Mouse (Mus musculus) hindbrain, embryonic 15.5 days (tissue): ENCODE measurements around the gene Nfkb1. TPM values are rescaled to one million over a fixed set of nuclear protein-coding genes. Genes with fewer than 3 reads are reported as not detected.

Experiments used
- ATAC-seq: fragments of 200-750 bp; cut with Nextera tagmentation; 2 replicates; pipeline ENCODE4 v1.8.0; 2017; ENCODE audit warnings: low read depth, moderate number of reproducible peaks, moderate TSS enrichment; ENCODE audit not compliant: low FRiP score
- H3K27ac ChIP-seq: fragments of 300-500 bp; sonication (generic); replicated peaks from 2 replicates; pipeline ENCODE4 v1.5.1; 2015; ENCODE audit warnings: mild to moderate bottlenecking, inconsistent platforms
- H3K27me3 ChIP-seq: fragments of 300-500 bp; sonication (generic); 2 replicates; pipeline ENCODE4 v1.6.1; 2015; ENCODE audit warnings: control low read depth, inconsistent platforms
- H3K36me3 ChIP-seq: fragments of 300-500 bp; sonication (generic); 2 replicates; pipeline ENCODE4 v1.6.1; 2015; ENCODE audit warnings: control low read depth, inconsistent platforms
- H3K4me1 ChIP-seq: fragments of 300-500 bp; sonication (generic); replicated peaks from 2 replicates; pipeline ENCODE4 v1.6.1; 2015; ENCODE audit warnings: control low read depth, inconsistent platforms
- H3K4me2 ChIP-seq: fragments of 300-500 bp; sonication (generic); 2 replicates; pipeline ENCODE4 v1.6.1; 2015; ENCODE audit warnings: moderate library complexity, mild to moderate bottlenecking, inconsistent platforms
- H3K4me3 ChIP-seq: fragments of 300-500 bp; sonication (generic); 2 replicates; pipeline ENCODE4 v1.5.1; 2015; ENCODE audit warnings: mild to moderate bottlenecking, inconsistent platforms
- H3K9ac ChIP-seq: fragments of 300-500 bp; sonication (generic); 2 replicates; pipeline ENCODE4 v1.6.1; 2015; ENCODE audit warnings: inconsistent platforms
- H3K9me3 ChIP-seq: fragments of 300-500 bp; sonication (generic); 2 replicates; pipeline ENCODE4 v1.6.1; 2016; ENCODE audit warnings: control low read depth, inconsistent platforms
- WGBS: fragments of 180-500 bp; shearing (Covaris S2); methylation state at CpG from one replicate; pipeline ENCODE4 v1.1.7; 2015; 5-methylcytosine and 5-hydroxymethylcytosine counted together
- polyA plus RNA-seq: library from polyadenylated mRNA; unstranded; fragments of >200 nt; fragmentation: Nextera tagmentation; extraction: Ambion mirVana; gene quantifications from 2 replicates; pipeline ENCODE4 v1.2.1, GENCODE M21; 2015

The Nfkb1 gene
- polyA plus RNA-seq, 1 experiment from 2014 or later: 8.4 TPM

DNA sequence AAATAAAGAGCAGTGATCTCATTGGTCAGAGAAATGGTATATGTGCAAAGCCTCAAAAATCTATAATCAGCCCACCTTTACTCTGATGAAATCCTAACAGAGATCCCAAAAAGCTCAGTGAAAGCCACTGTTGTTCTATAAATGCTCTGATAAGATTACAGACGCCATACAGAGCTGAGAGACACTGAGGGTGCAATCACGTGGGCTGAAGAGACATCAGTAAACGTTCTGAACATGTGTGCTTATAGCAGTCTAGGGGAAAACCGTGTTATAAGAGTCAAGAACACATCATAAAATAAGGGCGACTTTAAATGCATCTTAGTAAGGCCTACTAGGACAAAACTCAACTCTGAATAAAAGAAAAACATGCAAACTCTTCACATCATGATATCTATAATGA, 14.3 kb downstream of the Nfkb1 start:
- Histone ChIP-seq H3K27me3 (no peaks in the 10 kb centered on the region), H3K9ac (no peak overlapping the region), H3K9me3 (no peaks in the 10 kb centered on the region), H3K4me2 (no peak overlapping the region), H3K36me3 (no peaks in the 10 kb centered on the region), H3K4me3 (no peak overlapping the region), H3K4me1 (peaks cover 36% of the 10 kb centered on the region), H3K27ac (no peak overlapping the region)
- ATAC-seq: no peak
- 84% methylated on average over 5 of the region's 5 CpGs for WGBS

DNA sequence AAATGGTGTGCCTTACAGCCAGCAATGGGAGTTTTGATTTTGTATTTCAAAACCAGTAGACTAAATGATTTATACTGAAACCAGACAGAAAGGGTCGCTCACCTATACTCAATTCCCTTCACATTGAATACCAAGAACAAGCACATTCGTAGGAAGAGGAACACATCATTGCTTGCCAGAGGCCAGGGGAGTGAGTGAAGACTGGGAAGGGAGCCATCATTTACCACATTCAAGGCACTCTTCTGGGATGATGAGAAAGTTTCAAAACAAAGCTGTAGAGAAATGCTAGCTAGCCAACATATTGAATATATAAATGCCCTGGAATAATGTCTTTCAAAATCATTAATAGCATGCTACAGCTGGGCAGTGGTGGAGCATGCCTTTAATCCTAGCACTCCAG, 15.0 kb downstream of the Nfkb1 start:
- Histone ChIP-seq H3K27ac (no peak overlapping the region), H3K36me3 (no peaks in the 10 kb centered on the region), H3K9ac (no peak overlapping the region), H3K27me3 (no peaks in the 10 kb centered on the region), H3K4me3 (no peak overlapping the region), H3K4me1 (peaks cover 36% of the 10 kb centered on the region), H3K4me2 (no peak overlapping the region), H3K9me3 (no peaks in the 10 kb centered on the region)
- no peak for ATAC-seq
- 78% methylated on average over 2 of the region's 2 CpGs for WGBS

DNA sequence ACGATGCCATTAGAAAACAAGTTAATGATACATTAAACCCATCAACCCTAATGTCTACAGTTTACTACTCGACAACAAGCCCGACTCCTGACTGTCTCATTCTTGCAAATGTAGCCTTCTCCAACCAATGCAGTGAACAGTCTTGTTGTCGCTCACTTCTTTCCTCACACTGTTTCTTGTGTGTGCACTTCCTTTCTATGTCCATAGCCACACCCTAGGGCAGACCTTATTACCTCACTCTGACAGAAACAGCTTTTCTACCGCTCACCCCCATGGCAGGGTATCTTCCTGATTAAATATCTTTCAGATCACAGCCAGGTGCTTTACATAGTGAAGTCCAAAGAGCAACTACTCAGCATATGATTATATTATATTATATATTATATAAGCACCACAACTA, 15.9 kb downstream of the Nfkb1 start:
- ATAC-seq: peak; percentile 27
- H3K4me2 ChIP-seq: 0 out of 2 replicates have a peak overlapping the region, but pooled peaks have one; percentile 13
- H3K4me1 ChIP-seq: peaks cover 36% of the 10 kb centered on the region
- no peak overlapping the region for H3K9ac ChIP-seq
- H3K9me3 ChIP-seq: no peaks in the 10 kb centered on the region
- H3K36me3 ChIP-seq: no peaks in the 10 kb centered on the region
- H3K27me3 ChIP-seq: no peaks in the 10 kb centered on the region
- no peak overlapping the region for H3K4me3 ChIP-seq
- no peak overlapping the region for H3K27ac ChIP-seq
- 65% methylated on average over 5 of the region's 5 CpGs for WGBS

DNA sequence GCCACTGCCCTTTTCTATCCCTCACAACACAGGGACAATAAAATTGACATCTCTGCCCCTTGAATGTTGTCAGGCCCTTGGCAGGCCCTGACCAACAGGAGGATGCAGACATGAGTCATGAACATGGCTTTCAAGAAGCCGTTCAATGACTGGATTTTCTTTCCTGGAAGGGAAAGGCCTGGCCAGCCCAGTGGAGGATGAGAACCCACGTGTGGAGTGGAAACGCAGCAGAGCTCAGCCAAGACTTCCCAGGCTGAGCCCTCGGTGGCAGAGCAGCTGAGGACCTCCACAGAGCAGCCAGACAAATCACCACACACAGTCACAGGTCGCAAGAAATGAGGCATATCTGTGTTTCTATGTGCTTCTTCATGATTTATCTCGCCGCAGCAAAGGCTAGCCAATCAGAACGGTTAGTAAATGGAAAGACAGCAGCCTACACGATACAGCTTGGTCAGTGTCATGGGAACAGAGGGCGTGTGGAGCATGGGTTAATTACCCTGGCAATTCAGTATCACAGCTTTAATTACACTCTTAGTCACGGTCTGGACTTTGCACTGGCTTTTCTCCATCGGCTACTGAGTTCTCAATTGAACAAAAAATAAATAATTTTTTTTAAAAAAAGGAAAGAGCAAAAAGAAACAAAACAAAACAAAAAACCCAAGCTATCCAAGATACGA, 16.5 kb downstream of the Nfkb1 start:
- Histone ChIP-seq H3K9ac (no peak overlapping the region), H3K27me3 (no peaks in the 10 kb centered on the region), H3K4me2 (peak overlapping the region; percentile 13; the same call in 1 of the 2 replicates), H3K27ac (peak overlapping the region; percentile 55), H3K9me3 (no peaks in the 10 kb centered on the region), H3K4me1 (peaks cover 36% of the 10 kb centered on the region), H3K4me3 (no peak overlapping the region), H3K36me3 (no peaks in the 10 kb centered on the region)
- ATAC-seq: peak; percentile 79
- 30% methylated on average over 13 of the region's 13 CpGs for WGBS

DNA sequence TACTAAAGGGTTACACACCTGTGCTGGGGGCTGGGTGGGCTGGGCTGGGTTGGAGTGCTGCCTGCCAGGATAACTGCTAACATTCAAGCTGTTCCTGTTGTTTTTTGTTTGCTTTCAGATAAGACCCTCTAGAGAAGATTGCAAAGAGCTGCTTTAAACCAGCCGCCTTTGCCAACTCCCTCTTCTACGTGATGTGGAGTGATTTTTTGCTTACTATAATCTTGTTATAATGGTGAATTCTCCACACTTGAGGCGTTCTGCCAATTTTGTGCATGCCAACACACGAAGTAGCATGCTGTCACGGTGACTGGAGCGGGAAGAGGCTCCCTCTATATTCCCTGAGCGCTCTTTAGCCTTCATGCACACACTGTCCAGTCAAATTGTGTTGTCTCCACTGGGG, 17.7 kb downstream of the Nfkb1 start:
- Histone ChIP-seq H3K9me3 (no peaks in the 10 kb centered on the region), H3K4me1 (peaks cover 36% of the 10 kb centered on the region), H3K9ac (no peak overlapping the region), H3K27ac (peak overlapping the region; percentile 55), H3K4me3 (no peak overlapping the region), H3K4me2 (peak overlapping the region; percentile 9; the same call in 1 of the 2 replicates), H3K36me3 (no peaks in the 10 kb centered on the region), H3K27me3 (no peaks in the 10 kb centered on the region)
- 29% methylated on average over 7 of the region's 7 CpGs for WGBS
- ATAC-seq: no peak

DNA sequence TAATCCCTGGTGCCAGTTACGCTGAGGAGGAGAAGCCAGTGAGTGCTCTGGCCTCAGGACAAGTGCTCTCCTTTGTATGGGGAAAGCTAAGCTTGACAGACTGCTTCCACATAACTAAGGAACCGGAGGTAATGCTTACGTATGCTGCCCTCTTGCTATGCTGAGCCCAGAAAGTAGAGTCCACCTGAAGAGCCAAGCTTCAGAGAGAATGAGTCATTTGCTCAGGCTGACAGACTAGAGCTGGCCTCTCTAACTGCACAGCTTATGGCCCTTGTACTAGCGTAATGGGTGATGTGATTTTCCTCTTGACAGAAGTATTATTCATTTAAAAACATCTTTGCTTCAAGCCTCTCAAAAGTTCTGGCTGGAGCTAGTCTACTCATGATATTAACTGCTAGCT, 18.3 kb downstream of the Nfkb1 start:
- no peaks in the 10 kb centered on the region for H3K9me3 ChIP-seq
- WGBS: 88% methylated on average over 4 of the region's 4 CpGs
- H3K9ac ChIP-seq: no peak overlapping the region
- peaks cover 36% of the 10 kb centered on the region for H3K4me1 ChIP-seq
- H3K4me2 ChIP-seq: no peak overlapping the region
- no peaks in the 10 kb centered on the region for H3K27me3 ChIP-seq
- H3K36me3 ChIP-seq: no peaks in the 10 kb centered on the region
- no peak overlapping the region for H3K4me3 ChIP-seq
- no peak for ATAC-seq
- H3K27ac ChIP-seq: 0 out of 2 replicates have a peak overlapping the region, but pooled peaks have one; percentile 4

DNA sequence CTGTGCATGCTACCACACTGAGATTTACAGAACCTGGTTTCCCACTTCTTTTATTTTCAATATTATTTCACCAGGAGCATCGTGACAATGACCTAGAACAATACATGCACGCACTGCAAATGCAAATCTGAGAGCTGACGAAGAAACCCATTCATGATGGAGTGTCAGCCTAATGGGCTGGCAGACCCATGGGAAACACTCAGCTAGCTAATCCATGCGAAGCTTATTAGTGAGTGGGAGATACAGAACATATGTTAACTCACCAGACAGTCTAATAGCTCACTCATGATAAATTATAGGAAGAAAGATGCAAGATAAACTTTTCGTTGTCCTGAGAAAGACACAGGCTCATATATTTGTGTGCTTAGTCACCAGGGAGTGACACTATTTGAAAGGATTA, 19.2 kb downstream of the Nfkb1 start:
- Histone ChIP-seq H3K4me3 (no peak overlapping the region), H3K36me3 (no peaks in the 10 kb centered on the region), H3K9ac (no peak overlapping the region), H3K4me1 (peaks cover 36% of the 10 kb centered on the region), H3K9me3 (no peaks in the 10 kb centered on the region), H3K27me3 (no peaks in the 10 kb centered on the region), H3K4me2 (no peak overlapping the region), H3K27ac (no peak overlapping the region)
- WGBS: 38% methylated on average over 5 of the region's 5 CpGs
- ATAC-seq: no peak

DNA sequence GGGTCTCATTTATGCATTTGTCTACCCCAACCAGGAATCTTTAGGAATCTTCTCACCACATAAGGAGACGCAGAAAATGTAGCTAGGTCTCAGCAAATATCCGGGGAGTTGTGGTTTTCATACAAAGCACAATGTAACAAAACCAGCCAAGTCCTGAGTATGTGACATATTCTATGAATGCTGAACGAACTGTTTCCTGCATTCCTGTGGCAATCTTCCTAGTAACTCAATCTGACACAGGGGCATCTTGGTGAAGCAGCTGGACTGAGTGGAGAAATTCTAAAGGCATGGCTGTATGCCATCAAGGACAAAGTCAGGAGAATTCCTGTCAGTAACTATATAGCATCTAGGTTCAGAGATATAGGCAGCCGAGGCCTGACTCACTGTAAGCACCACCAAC, 20.5 kb downstream of the Nfkb1 start:
- no peak overlapping the region for H3K27ac ChIP-seq
- no peaks in the 10 kb centered on the region for H3K36me3 ChIP-seq
- no peak overlapping the region for H3K9ac ChIP-seq
- no peaks in the 10 kb centered on the region for H3K27me3 ChIP-seq
- H3K4me2 ChIP-seq: no peak overlapping the region
- no peak overlapping the region for H3K4me3 ChIP-seq
- H3K4me1 ChIP-seq: peaks cover 36% of the 10 kb centered on the region
- no peak for ATAC-seq
- no peaks in the 10 kb centered on the region for H3K9me3 ChIP-seq
- WGBS: 63% methylated on average over 4 of the region's 4 CpGs

DNA sequence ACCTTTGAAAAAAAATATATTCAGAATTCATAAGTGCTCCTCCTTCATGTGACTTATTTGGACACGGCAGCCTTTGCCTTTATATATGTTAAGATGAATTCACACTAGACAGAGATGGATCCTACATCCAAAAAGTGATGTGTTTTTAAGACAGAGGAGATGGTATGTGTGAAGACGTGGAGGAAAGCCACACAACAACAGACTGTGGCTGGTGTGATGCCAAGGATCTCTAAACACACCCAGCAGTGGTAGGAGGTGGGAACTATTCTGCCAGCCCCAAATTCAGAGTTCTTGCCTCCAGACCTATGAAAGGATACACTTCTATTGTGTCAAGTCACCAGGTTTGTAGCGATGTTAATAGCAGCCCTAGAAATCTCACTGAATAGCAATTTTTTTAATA, 24.3 kb downstream of the Nfkb1 start:
- no peak overlapping the region for H3K27ac ChIP-seq
- WGBS: 87% methylated on average over 3 of the region's 3 CpGs

DNA sequence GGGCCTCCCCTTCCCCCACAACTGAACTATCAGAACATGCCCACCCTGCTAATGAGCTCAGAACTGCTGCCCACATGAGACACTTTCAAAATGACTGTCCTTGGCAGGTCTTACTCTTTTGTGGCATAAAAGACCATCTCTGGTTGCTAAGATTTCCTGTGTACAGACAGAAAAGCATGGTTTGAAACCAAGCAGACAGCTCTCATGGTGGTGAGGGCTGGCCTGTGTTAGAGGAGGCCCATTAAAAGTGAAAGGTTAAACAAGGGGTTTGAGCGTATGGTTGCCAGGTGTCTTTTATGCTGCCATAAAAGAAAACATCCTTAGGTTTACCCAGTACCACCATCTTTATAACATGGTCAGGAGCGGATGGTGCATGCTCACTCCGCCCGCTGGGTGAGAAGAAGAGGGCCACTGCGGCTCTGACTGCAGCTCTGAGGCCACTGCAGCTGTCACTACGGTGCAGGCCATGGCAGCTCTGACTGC, 25.5 kb downstream of the Nfkb1 start:
- Histone ChIP-seq H3K9ac (no peak overlapping the region), H3K4me2 (no peak overlapping the region), H3K27me3 (no peaks in the 10 kb centered on the region), H3K4me3 (no peak overlapping the region), H3K9me3 (no peaks in the 10 kb centered on the region), H3K4me1 (no peaks in the 10 kb centered on the region), H3K27ac (0 out of 2 replicates have a peak overlapping the region, but pooled peaks have one; percentile 2), H3K36me3 (no peaks in the 10 kb centered on the region; the same call in 1 of the 2 replicates)
- peak; percentile 72 for ATAC-seq
- WGBS: 74% methylated on average over 6 of the region's 6 CpGs

More for the DNA sequence above, 24.3 kb downstream of the Nfkb1 start:
- ATAC-seq: no peak
- H3K4me2 ChIP-seq: no peak overlapping the region
- H3K4me3 ChIP-seq: no peak overlapping the region
- no peaks in the 10 kb centered on the region for H3K4me1 ChIP-seq
- no peak overlapping the region for H3K9ac ChIP-seq
- H3K9me3 ChIP-seq: no peaks in the 10 kb centered on the region
- no peaks in the 10 kb centered on the region; the same call in 1 of the 2 replicates for H3K36me3 ChIP-seq
- no peaks in the 10 kb centered on the region for H3K27me3 ChIP-seq

DNA sequence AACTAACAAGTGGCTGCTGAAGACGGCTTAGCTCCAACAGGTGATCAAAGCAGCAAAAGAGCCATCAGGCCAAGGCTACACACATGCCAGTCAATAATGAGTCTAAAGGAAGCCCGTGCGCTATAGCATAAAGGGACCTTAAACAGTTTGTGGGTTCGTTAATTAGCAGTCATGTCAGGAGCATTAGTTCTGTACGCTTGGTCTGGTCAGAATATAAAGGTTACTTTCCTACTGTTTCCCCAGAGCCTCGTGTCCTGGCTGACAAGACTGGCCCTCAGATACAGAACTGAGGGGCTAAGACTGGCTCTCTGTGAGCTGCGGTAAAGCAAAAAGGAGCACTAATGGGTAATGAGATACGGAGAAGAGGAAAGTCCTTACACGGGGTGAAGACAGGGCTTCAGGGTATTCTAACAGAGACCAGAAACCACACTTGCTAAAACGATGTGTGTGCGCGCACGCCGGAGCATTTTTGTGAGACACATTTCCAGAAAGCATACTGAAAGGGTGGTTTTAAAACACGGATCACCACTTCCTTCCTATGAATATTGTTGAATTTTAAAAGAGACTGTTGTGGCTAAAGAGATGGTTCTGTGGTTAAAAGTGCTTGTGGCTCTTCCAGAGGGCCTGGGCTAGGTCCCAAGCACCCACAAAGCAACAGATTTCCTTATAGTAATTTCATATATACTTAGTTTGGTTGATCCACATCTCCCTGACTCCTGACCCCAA, 29.0 kb downstream of the Nfkb1 start:
- no peaks in the 10 kb centered on the region for H3K4me1 ChIP-seq
- no peak overlapping the region for H3K27ac ChIP-seq
- no peak overlapping the region for H3K9ac ChIP-seq
- 78% methylated on average over 15 of the region's 15 CpGs for WGBS
- H3K4me3 ChIP-seq: no peak overlapping the region
- no peak for ATAC-seq
- no peak overlapping the region for H3K4me2 ChIP-seq
- H3K9me3 ChIP-seq: no peaks in the 10 kb centered on the region
- no peaks in the 10 kb centered on the region for H3K27me3 ChIP-seq
- no peaks in the 10 kb centered on the region; the same call in 1 of the 2 replicates for H3K36me3 ChIP-seq

DNA sequence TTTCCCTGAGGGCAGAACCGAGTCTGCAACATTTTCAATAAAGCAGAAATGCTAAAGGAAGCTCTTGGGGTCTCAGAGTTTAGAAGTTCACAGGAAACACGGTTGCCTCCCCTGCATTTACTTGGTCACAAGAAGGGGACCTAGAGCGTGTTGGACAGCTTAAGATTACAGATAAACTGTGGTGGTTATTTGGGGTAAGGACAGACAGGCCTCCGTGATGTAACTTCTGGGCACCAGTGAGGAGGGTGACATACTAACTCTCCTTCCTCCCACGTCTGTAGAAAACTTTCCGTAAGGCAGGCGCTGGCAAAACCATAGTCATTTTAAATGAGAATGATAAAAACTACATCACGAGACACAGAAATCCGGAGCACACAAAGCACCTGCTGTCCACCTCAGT, 29.6 kb downstream of the Nfkb1 start:
- Histone ChIP-seq H3K4me3 (no peak overlapping the region), H3K9ac (no peak overlapping the region), H3K4me2 (no peak overlapping the region), H3K9me3 (no peaks in the 10 kb centered on the region), H3K36me3 (no peaks in the 10 kb centered on the region; the same call in 1 of the 2 replicates), H3K27me3 (no peaks in the 10 kb centered on the region), H3K27ac (no peak overlapping the region), H3K4me1 (no peaks in the 10 kb centered on the region)
- WGBS: 90% methylated on average over 9 of the region's 9 CpGs
- no peak for ATAC-seq
